Mouse (Mus musculus): ENCODE results near the gene Depdc5. TPM values are rescaled to one million over a fixed set of nuclear protein-coding genes. Genes with fewer than 3 reads are reported as not detected.

Gene Depdc5
- polyA plus RNA-seq, 1 experiment from 2014 or later, result 18.3 TPM

DNA sequence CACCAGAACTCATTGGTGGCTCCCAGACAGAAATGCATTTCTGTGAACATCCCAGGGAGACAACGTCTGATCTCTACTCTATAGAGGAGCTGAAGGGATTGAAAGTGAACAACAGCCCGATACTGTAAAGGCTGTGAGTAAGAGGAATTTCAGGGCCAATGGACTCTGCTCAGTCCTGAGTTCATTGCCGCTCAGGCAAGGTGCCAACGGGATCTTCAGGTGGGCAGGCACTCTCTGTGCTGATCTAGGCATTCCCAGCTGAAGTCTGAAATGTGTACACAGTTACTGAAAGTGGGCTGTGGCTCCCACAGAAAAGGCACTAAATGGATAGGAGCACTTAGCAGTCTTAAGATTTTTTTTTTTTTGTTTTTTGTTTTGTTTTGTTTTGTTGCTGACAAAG, 135.3 kb downstream of the Depdc5 start:
- no peak for ATAC-seq (ENCODE audit: low read depth)
- H3K9ac ChIP-seq (ENCODE audit: low read depth, low read length), result no peak overlapping the region
- no peaks in the 10 kb centered on the region for H3K9me3 ChIP-seq (ENCODE audit: control insufficient read depth, low read length)
- no peaks in the 10 kb centered on the region for H3K36me3 ChIP-seq (ENCODE audit: control insufficient read depth, insufficient read depth, low read length)
- no peak overlapping the region for H3K27ac ChIP-seq (replicated peaks; ENCODE audit: low read depth, low read length)
- H3K4me3 ChIP-seq (ENCODE audit: low read depth, low read length), result no peak overlapping the region
- no peak for DNase-seq (ENCODE audit: low spot score)
- H3K4me2 ChIP-seq (ENCODE audit: low read depth, low read length), result no peak overlapping the region
- H3K27me3 ChIP-seq (replicated peaks; ENCODE audit: control insufficient read depth, insufficient read depth, low read length), result no peaks in the 10 kb centered on the region
- peaks cover 5% of the 10 kb centered on the region; the same call in 1 of the 2 replicates for H3K4me1 ChIP-seq (ENCODE audit: control insufficient read depth, insufficient read depth, low read length)
- WGBS, result 91% methylated on average over 4 of the region's 4 CpGs

- Histone ChIP-seq H3K9ac (ENCODE audit: low read depth, low read length) (no peak overlapping the region), H3K4me3 (ENCODE audit: low read depth, low read length) (no peak overlapping the region), H3K27ac (replicated peaks; ENCODE audit: low read depth, low read length) (no peak overlapping the region), H3K27me3 (replicated peaks; ENCODE audit: control insufficient read depth, insufficient read depth, low read length) (no peaks in the 10 kb centered on the region), H3K36me3 (ENCODE audit: control insufficient read depth, insufficient read depth, low read length) (no peaks in the 10 kb centered on the region), H3K9me3 (ENCODE audit: control insufficient read depth, low read length) (no peaks in the 10 kb centered on the region), H3K4me1 (ENCODE audit: control insufficient read depth, insufficient read depth, low read length) (no peaks in the 10 kb centered on the region), H3K4me2 (ENCODE audit: low read depth, low read length) (no peak overlapping the region)
- DNase-seq (ENCODE audit: low spot score) (no peak), ATAC-seq (ENCODE audit: low read depth) (no peak)
- 75% methylated on average over 5 of the region's 5 CpGs for WGBS
Measured at GRCm38 (mm10) chr5:33001111-33001510, 137.6 kb downstream of the Depdc5 start.

DNA sequence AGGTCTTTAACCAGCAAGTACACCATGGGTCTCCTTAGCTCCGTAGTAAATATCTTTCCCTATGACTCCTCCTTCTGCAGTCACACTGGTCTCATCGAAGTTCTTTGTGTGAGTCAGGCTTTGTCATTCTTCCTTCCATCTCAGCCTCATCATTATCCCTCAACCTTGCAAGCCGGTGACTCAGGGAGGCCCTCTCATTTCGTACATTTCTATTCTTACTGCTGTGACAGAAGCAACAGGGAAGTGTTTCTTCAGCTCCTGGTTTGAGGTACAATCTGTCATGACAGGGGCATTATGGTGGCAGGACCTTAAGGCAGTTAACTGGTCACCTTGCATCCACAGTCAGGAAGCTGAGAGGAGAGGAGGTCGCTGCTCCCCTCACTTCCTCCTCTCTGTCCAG, 139.3 kb downstream of the Depdc5 start:
- no peak for ATAC-seq (ENCODE audit: low read depth)

DNA sequence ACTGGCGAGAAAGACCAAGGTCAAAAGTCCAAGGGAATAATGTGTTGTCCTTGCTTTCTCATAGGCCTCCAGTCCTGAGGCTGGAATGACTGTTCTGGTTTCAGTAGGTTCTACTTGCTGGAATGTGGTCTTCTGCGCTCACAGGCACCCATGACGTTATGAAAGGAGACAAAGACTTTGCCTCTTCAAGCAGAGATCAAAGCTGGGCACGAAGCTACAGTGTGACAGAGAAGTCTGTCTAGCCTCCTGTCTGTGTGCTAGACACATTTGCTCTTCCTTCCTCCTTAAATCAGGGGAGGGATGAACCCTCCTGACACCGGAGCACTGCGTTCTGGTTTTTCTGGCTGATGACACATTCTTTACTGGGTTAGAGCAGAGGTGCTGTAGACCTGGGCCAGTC, 140.0 kb downstream of the Depdc5 start:
- no peaks in the 10 kb centered on the region for H3K4me1 ChIP-seq (ENCODE audit: control insufficient read depth, insufficient read depth, low read length)
- WGBS, result 78% methylated on average over 6 of the region's 6 CpGs
- no peak overlapping the region for H3K27ac ChIP-seq (replicated peaks; ENCODE audit: low read depth, low read length)
- no peak overlapping the region for H3K9ac ChIP-seq (ENCODE audit: low read depth, low read length)
- H3K27me3 ChIP-seq (replicated peaks; ENCODE audit: control insufficient read depth, insufficient read depth, low read length), result no peaks in the 10 kb centered on the region
- H3K36me3 ChIP-seq (ENCODE audit: control insufficient read depth, insufficient read depth, low read length), result no peaks in the 10 kb centered on the region
- no peak overlapping the region for H3K4me2 ChIP-seq (ENCODE audit: low read depth, low read length)
- DNase-seq (ENCODE audit: low spot score) (no peak), ATAC-seq (ENCODE audit: low read depth) (no peak)
- no peak overlapping the region for H3K4me3 ChIP-seq (ENCODE audit: low read depth, low read length)
- no peaks in the 10 kb centered on the region for H3K9me3 ChIP-seq (ENCODE audit: control insufficient read depth, low read length)

More for the DNA sequence above, 139.3 kb downstream of the Depdc5 start:
- Histone ChIP-seq H3K9ac (ENCODE audit: low read depth, low read length) (no peak overlapping the region), H3K4me1 (ENCODE audit: control insufficient read depth, insufficient read depth, low read length) (no peaks in the 10 kb centered on the region), H3K27ac (replicated peaks; ENCODE audit: low read depth, low read length) (no peak overlapping the region), H3K36me3 (ENCODE audit: control insufficient read depth, insufficient read depth, low read length) (no peaks in the 10 kb centered on the region), H3K27me3 (replicated peaks; ENCODE audit: control insufficient read depth, insufficient read depth, low read length) (no peaks in the 10 kb centered on the region), H3K9me3 (ENCODE audit: control insufficient read depth, low read length) (no peaks in the 10 kb centered on the region), H3K4me3 (ENCODE audit: low read depth, low read length) (no peak overlapping the region), H3K4me2 (ENCODE audit: low read depth, low read length) (no peak overlapping the region)
- 87% methylated on average over 5 of the region's 5 CpGs for WGBS
- no peak for DNase-seq (ENCODE audit: low spot score)

DNA sequence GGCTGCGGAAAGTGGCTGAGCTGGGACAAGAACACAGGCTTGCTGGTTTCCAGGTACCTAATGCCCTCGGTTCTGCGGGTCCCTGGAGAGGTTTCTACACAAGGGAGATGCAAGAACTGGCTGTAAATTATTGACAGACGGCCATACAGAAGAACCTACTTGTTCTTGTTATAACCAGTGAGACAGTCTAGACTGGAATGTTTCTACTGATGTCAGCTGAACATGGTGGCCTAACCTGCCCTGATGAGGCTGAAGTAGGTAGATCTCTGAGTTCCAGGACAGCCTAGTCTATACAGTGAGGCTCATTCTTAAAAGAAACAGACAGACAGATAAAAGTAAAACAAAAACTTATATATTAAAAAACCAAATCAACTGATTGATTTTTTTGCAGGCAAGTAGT, 140.6 kb downstream of the Depdc5 start:
- H3K4me2 ChIP-seq (ENCODE audit: low read depth, low read length), result no peak overlapping the region
- no peaks in the 10 kb centered on the region for H3K36me3 ChIP-seq (ENCODE audit: control insufficient read depth, insufficient read depth, low read length)
- no peaks in the 10 kb centered on the region for H3K9me3 ChIP-seq (ENCODE audit: control insufficient read depth, low read length)
- ATAC-seq (ENCODE audit: low read depth), result no peak
- H3K9ac ChIP-seq (ENCODE audit: low read depth, low read length), result no peak overlapping the region
- H3K4me3 ChIP-seq (ENCODE audit: low read depth, low read length), result no peak overlapping the region
- WGBS, result 71% methylated on average over 4 of the region's 4 CpGs
- H3K4me1 ChIP-seq (ENCODE audit: control insufficient read depth, insufficient read depth, low read length), result no peaks in the 10 kb centered on the region
- no peak for DNase-seq (ENCODE audit: low spot score)
- H3K27ac ChIP-seq (replicated peaks; ENCODE audit: low read depth, low read length), result no peak overlapping the region
- no peaks in the 10 kb centered on the region for H3K27me3 ChIP-seq (replicated peaks; ENCODE audit: control insufficient read depth, insufficient read depth, low read length)

- no peaks in the 10 kb centered on the region for H3K27me3 ChIP-seq (replicated peaks; ENCODE audit: control insufficient read depth, insufficient read depth, low read length)
- DNase-seq (ENCODE audit: low spot score) (no peak), ATAC-seq (ENCODE audit: low read depth) (no peak)
- no peaks in the 10 kb centered on the region for H3K36me3 ChIP-seq (ENCODE audit: control insufficient read depth, insufficient read depth, low read length)
- no peaks in the 10 kb centered on the region for H3K4me1 ChIP-seq (ENCODE audit: control insufficient read depth, insufficient read depth, low read length)
- 79% methylated on average over 11 of the region's 11 CpGs for WGBS
- H3K4me2 ChIP-seq (ENCODE audit: low read depth, low read length), result no peak overlapping the region
- no peak overlapping the region for H3K9ac ChIP-seq (ENCODE audit: low read depth, low read length)
- no peaks in the 10 kb centered on the region for H3K9me3 ChIP-seq (ENCODE audit: control insufficient read depth, low read length)
- H3K27ac ChIP-seq (replicated peaks; ENCODE audit: low read depth, low read length), result no peak overlapping the region
- no peak overlapping the region for H3K4me3 ChIP-seq (ENCODE audit: low read depth, low read length)
Measured at GRCm38 (mm10) chr5:33005442-33006145, 142.1 kb downstream of the Depdc5 start.

GRCm38 (mm10) chr5:33006670-33007069, 143.2 kb downstream of the Depdc5 start:
- no peak overlapping the region for H3K9ac ChIP-seq (ENCODE audit: low read depth, low read length)
- no peaks in the 10 kb centered on the region for H3K36me3 ChIP-seq (ENCODE audit: control insufficient read depth, insufficient read depth, low read length)
- no peak overlapping the region for H3K4me2 ChIP-seq (ENCODE audit: low read depth, low read length)
- H3K27me3 ChIP-seq (replicated peaks; ENCODE audit: control insufficient read depth, insufficient read depth, low read length), result no peaks in the 10 kb centered on the region
- no peaks in the 10 kb centered on the region for H3K4me1 ChIP-seq (ENCODE audit: control insufficient read depth, insufficient read depth, low read length)
- WGBS, result 30% methylated on average over 8 of the region's 8 CpGs
- no peak overlapping the region for H3K27ac ChIP-seq (replicated peaks; ENCODE audit: low read depth, low read length)
- ATAC-seq (ENCODE audit: low read depth) (peak; percentile 42; the same call in 1 of the 2 replicates), DNase-seq (ENCODE audit: low spot score) (no peak)
- no peaks in the 10 kb centered on the region for H3K9me3 ChIP-seq (ENCODE audit: control insufficient read depth, low read length)
- no peak overlapping the region for H3K4me3 ChIP-seq (ENCODE audit: low read depth, low read length)

DNA sequence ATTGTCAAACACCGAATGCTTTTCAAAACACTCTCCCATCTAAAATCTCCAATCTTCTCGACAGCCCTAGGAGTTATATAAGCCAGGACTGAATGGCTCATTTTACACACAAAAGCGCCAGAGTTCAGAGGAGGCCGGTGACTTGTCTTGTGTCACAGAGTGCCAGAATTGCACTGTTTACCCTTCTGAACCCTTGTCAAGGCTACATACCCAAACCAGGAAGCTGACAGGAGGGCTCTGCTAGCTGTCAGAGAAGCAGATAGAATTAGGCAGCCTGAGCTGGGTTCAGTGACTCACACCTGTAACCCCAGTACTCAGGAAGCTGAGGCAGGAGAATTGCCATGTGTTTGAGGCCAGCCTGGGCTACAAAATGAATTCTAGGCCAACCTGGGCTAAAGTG, 143.9 kb downstream of the Depdc5 start:
- Histone ChIP-seq H3K27me3 (replicated peaks; ENCODE audit: control insufficient read depth, insufficient read depth, low read length) (no peaks in the 10 kb centered on the region), H3K27ac (replicated peaks; ENCODE audit: low read depth, low read length) (no peak overlapping the region), H3K4me2 (ENCODE audit: low read depth, low read length) (no peak overlapping the region), H3K36me3 (ENCODE audit: control insufficient read depth, insufficient read depth, low read length) (no peaks in the 10 kb centered on the region), H3K9me3 (ENCODE audit: control insufficient read depth, low read length) (no peaks in the 10 kb centered on the region), H3K9ac (ENCODE audit: low read depth, low read length) (no peak overlapping the region), H3K4me1 (ENCODE audit: control insufficient read depth, insufficient read depth, low read length) (no peaks in the 10 kb centered on the region), H3K4me3 (ENCODE audit: low read depth, low read length) (no peak overlapping the region)
- DNase-seq (ENCODE audit: low spot score) (no peak), ATAC-seq (ENCODE audit: low read depth) (no peak)
- WGBS, result 65% methylated on average over 4 of the region's 4 CpGs

DNA sequence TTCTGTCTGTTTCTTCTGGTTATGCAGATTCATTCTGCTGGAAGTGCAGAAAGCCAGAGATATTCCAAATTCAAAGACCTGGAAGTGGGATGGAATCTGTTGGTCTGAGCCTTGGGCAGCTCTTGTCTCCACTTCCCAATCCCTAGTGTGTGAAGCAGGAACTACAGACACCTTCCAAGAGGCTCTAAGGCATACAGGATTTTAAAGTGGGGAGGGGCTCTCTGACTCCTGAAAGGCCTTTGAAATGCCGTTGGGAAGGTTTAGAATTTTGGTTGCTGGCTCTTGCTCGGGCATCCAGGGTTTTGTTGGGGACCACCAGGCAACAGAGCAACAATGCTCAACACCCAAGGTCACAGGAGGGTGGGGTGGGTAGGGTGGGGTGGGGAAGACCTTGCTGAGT, 145.8 kb downstream of the Depdc5 start:
- Histone ChIP-seq H3K4me3 (ENCODE audit: low read depth, low read length) (no peak overlapping the region), H3K27ac (replicated peaks; ENCODE audit: low read depth, low read length) (no peak overlapping the region), H3K4me1 (ENCODE audit: control insufficient read depth, insufficient read depth, low read length) (no peaks in the 10 kb centered on the region), H3K27me3 (replicated peaks; ENCODE audit: control insufficient read depth, insufficient read depth, low read length) (no peaks in the 10 kb centered on the region), H3K4me2 (ENCODE audit: low read depth, low read length) (no peak overlapping the region), H3K36me3 (ENCODE audit: control insufficient read depth, insufficient read depth, low read length) (no peaks in the 10 kb centered on the region), H3K9me3 (ENCODE audit: control insufficient read depth, low read length) (no peaks in the 10 kb centered on the region), H3K9ac (ENCODE audit: low read depth, low read length) (no peak overlapping the region)
- no peak for ATAC-seq (ENCODE audit: low read depth)
- WGBS, result 65% methylated on average over 2 of the region's 2 CpGs
- DNase-seq (ENCODE audit: low spot score), result no peak

Measured in embryonic facial prominence, embryonic 14.5 days (tissue).